Mouse (Mus musculus) olfactory bulb, adult 2 months (tissue): ENCODE measurements around the gene Vangl1.

Experiments used
- CTCF ChIP-seq: fragments of 200-500 bp; IDR thresholded peaks from 2 replicates; pipeline ENCODE4 v1.5.1; 2012; ENCODE audit warnings: low read depth, mild to moderate bottlenecking, low read length, moderate library complexity; ENCODE audit not compliant: insufficient read depth
- POLR2A ChIP-seq: fragments of 200-500 bp; IDR thresholded peaks from 2 replicates; pipeline ENCODE4 v1.6.1; 2012; ENCODE audit warnings: mild to moderate bottlenecking, low read depth, low read length, moderate library complexity; ENCODE audit not compliant: insufficient read depth

DNA sequence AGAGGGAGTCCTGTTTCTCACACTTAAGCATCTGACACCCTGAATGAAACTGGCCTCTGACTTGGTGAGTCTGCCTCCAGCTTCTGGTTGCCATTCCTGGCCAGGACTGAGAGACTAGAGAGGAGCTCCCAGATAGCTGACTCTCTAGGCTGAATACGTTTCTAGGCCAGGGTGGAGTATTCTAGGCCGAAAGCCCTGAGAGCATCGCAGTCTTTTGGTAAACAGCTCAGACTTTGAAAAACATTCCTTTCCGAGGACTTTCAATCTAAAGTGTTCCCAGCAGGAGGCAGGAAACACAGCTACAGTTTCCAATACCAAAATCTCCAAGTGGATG lies 38.2 kb downstream of the Vangl1 start:
- TF ChIP-seq CTCF (no peak), POLR2A (no peak)
